Mouse (Mus musculus): Measurements from ENCODE around the gene Morn1. TPM values are rescaled to one million over a fixed set of nuclear protein-coding genes. Genes with fewer than 3 reads are reported as not detected.

Gene Morn1
- polyA plus RNA-seq, 1 experiment from 2014 or later: 4.7 TPM

GRCm38 (mm10) chr4:155171961-155172533, 85.7 kb downstream of the Morn1 start:
- WGBS: 74% methylated on average over 5 of the region's 5 CpGs
- peak overlapping the region; percentile 92; the same call in 1 of the 2 replicates for H3K27ac ChIP-seq (replicated peaks; ENCODE audit: low read depth, low read length)
- no peak overlapping the region for H3K4me2 ChIP-seq (ENCODE audit: low read depth, low read length)
- H3K9ac ChIP-seq (ENCODE audit: low read depth, low read length): no peak overlapping the region
- peaks cover 75% of the 10 kb centered on the region for H3K4me1 ChIP-seq (ENCODE audit: control insufficient read depth, insufficient read depth, low read length)
- H3K27me3 ChIP-seq (replicated peaks; ENCODE audit: control insufficient read depth, insufficient read depth, low read length): no peaks in the 10 kb centered on the region
- H3K4me3 ChIP-seq (ENCODE audit: low read depth, low read length): no peak overlapping the region
- DNase-seq (ENCODE audit: low spot score) (no peak), ATAC-seq (ENCODE audit: low read depth) (no peak)
- no peaks in the 10 kb centered on the region for H3K9me3 ChIP-seq (ENCODE audit: control insufficient read depth, low read length)
- no peaks in the 10 kb centered on the region for H3K36me3 ChIP-seq (ENCODE audit: control insufficient read depth, insufficient read depth, low read length)

GRCm38 (mm10) chr4:155172909-155173821, 86.8 kb downstream of the Morn1 start:
- WGBS: 10% methylated on average over 21 of the region's 21 CpGs
- Histone ChIP-seq H3K9ac (ENCODE audit: low read depth, low read length) (peak overlapping the region; percentile 41), H3K4me2 (ENCODE audit: low read depth, low read length) (peak overlapping the region; percentile 30)

GRCm38 (mm10) chr4:155173822-155174785, 87.7 kb downstream of the Morn1 start:
- no peaks in the 10 kb centered on the region for H3K9me3 ChIP-seq (ENCODE audit: control insufficient read depth, low read length)
- ATAC-seq (ENCODE audit: low read depth): peak; percentile 19; the same call in 1 of the 2 replicates
- peaks cover 93% of the 10 kb centered on the region for H3K4me1 ChIP-seq (ENCODE audit: control insufficient read depth, insufficient read depth, low read length)
- peak overlapping the region; percentile 7 for H3K9ac ChIP-seq (ENCODE audit: low read depth, low read length)
- peak overlapping the region; percentile 92 for H3K27ac ChIP-seq (replicated peaks; ENCODE audit: low read depth, low read length)
- 6% methylated on average over 16 of the region's 17 CpGs for WGBS
- peak overlapping the region; percentile 30 for H3K4me2 ChIP-seq (ENCODE audit: low read depth, low read length)
- H3K36me3 ChIP-seq (ENCODE audit: control insufficient read depth, insufficient read depth, low read length): no peaks in the 10 kb centered on the region
- no peak overlapping the region for H3K4me3 ChIP-seq (ENCODE audit: low read depth, low read length)
- H3K27me3 ChIP-seq (replicated peaks; ENCODE audit: control insufficient read depth, insufficient read depth, low read length): no peaks in the 10 kb centered on the region
- peak; percentile 86 for DNase-seq (ENCODE audit: low spot score)

More at GRCm38 (mm10) chr4:155172909-155173821, 86.8 kb downstream of the Morn1 start:
- Histone ChIP-seq H3K36me3 (ENCODE audit: control insufficient read depth, insufficient read depth, low read length) (no peaks in the 10 kb centered on the region), H3K4me3 (ENCODE audit: low read depth, low read length) (no peak overlapping the region), H3K9me3 (ENCODE audit: control insufficient read depth, low read length) (no peaks in the 10 kb centered on the region), H3K27ac (replicated peaks; ENCODE audit: low read depth, low read length) (peak overlapping the region; percentile 92), H3K27me3 (replicated peaks; ENCODE audit: control insufficient read depth, insufficient read depth, low read length) (no peaks in the 10 kb centered on the region), H3K4me1 (ENCODE audit: control insufficient read depth, insufficient read depth, low read length) (peaks cover 86% of the 10 kb centered on the region)
- DNase-seq (ENCODE audit: low spot score) (peak; percentile 98), ATAC-seq (ENCODE audit: low read depth) (peak; percentile 92)

- Histone ChIP-seq H3K4me3 (ENCODE audit: low read depth, low read length) (no peak overlapping the region), H3K27me3 (replicated peaks; ENCODE audit: control insufficient read depth, insufficient read depth, low read length) (no peaks in the 10 kb centered on the region), H3K27ac (replicated peaks; ENCODE audit: low read depth, low read length) (peak overlapping the region; percentile 55; the same call in 1 of the 2 replicates), H3K4me1 (ENCODE audit: control insufficient read depth, insufficient read depth, low read length) (peaks cover 87% of the 10 kb centered on the region), H3K4me2 (ENCODE audit: low read depth, low read length) (no peak overlapping the region), H3K9ac (ENCODE audit: low read depth, low read length) (no peak overlapping the region), H3K36me3 (ENCODE audit: control insufficient read depth, insufficient read depth, low read length) (no peaks in the 10 kb centered on the region), H3K9me3 (ENCODE audit: control insufficient read depth, low read length) (no peaks in the 10 kb centered on the region)
- DNase-seq (ENCODE audit: low spot score) (no peak), ATAC-seq (ENCODE audit: low read depth) (no peak)
- WGBS: 43% methylated on average over 3 of the region's 3 CpGs
Measured at GRCm38 (mm10) chr4:155176210-155176609, 89.8 kb downstream of the Morn1 start.

- Histone ChIP-seq H3K4me1 (ENCODE audit: control insufficient read depth, insufficient read depth, low read length) (peaks cover 70% of the 10 kb centered on the region), H3K9me3 (ENCODE audit: control insufficient read depth, low read length) (no peaks in the 10 kb centered on the region), H3K9ac (ENCODE audit: low read depth, low read length) (peak overlapping the region; percentile 35; the same call in 1 of the 2 replicates), H3K27me3 (replicated peaks; ENCODE audit: control insufficient read depth, insufficient read depth, low read length) (no peaks in the 10 kb centered on the region), H3K36me3 (ENCODE audit: control insufficient read depth, insufficient read depth, low read length) (no peaks in the 10 kb centered on the region), H3K27ac (replicated peaks; ENCODE audit: low read depth, low read length) (peak overlapping the region; percentile 90), H3K4me2 (ENCODE audit: low read depth, low read length) (peak overlapping the region; percentile 36), H3K4me3 (ENCODE audit: low read depth, low read length) (no peak overlapping the region)
- peak; percentile 77 for ATAC-seq (ENCODE audit: low read depth)
- WGBS: 6% methylated on average over 3 of the region's 6 CpGs
- DNase-seq (ENCODE audit: low spot score): peak; percentile 90
Measured at GRCm38 (mm10) chr4:155178274-155178673, 91.9 kb downstream of the Morn1 start.

GRCm38 (mm10) chr4:155178981-155179512, 92.7 kb downstream of the Morn1 start:
- Histone ChIP-seq H3K4me1 (ENCODE audit: control insufficient read depth, insufficient read depth, low read length) (peaks cover 67% of the 10 kb centered on the region), H3K9me3 (ENCODE audit: control insufficient read depth, low read length) (no peaks in the 10 kb centered on the region), H3K36me3 (ENCODE audit: control insufficient read depth, insufficient read depth, low read length) (no peaks in the 10 kb centered on the region), H3K4me2 (ENCODE audit: low read depth, low read length) (peak overlapping the region; percentile 36), H3K27me3 (replicated peaks; ENCODE audit: control insufficient read depth, insufficient read depth, low read length) (no peaks in the 10 kb centered on the region), H3K27ac (replicated peaks; ENCODE audit: low read depth, low read length) (peak overlapping the region; percentile 90), H3K9ac (ENCODE audit: low read depth, low read length) (no peak overlapping the region), H3K4me3 (ENCODE audit: low read depth, low read length) (no peak overlapping the region)
- DNase-seq (ENCODE audit: low spot score): peak; percentile 59
- WGBS: 28% methylated on average over 3 of the region's 3 CpGs
- peak; percentile 5; the same call in 1 of the 2 replicates for ATAC-seq (ENCODE audit: low read depth)

- Histone ChIP-seq H3K36me3 (ENCODE audit: control insufficient read depth, insufficient read depth, low read length) (no peaks in the 10 kb centered on the region), H3K4me3 (ENCODE audit: low read depth, low read length) (no peak overlapping the region), H3K4me2 (ENCODE audit: low read depth, low read length) (no peak overlapping the region), H3K9me3 (ENCODE audit: control insufficient read depth, low read length) (no peaks in the 10 kb centered on the region), H3K9ac (ENCODE audit: low read depth, low read length) (no peak overlapping the region), H3K4me1 (ENCODE audit: control insufficient read depth, insufficient read depth, low read length) (peaks cover 38% of the 10 kb centered on the region), H3K27me3 (replicated peaks; ENCODE audit: control insufficient read depth, insufficient read depth, low read length) (no peaks in the 10 kb centered on the region), H3K27ac (replicated peaks; ENCODE audit: low read depth, low read length) (no peak overlapping the region)
- ATAC-seq (ENCODE audit: low read depth): no peak
- DNase-seq (ENCODE audit: low spot score): no peak
- WGBS: 83% methylated on average over 7 of the region's 7 CpGs
Measured at GRCm38 (mm10) chr4:155183201-155183600, 96.8 kb downstream of the Morn1 start.
